Mouse (Mus musculus) embryo, embryonic 9.5 days (tissue): ENCODE measurements around the gene 1700018B08Rik.
A peak's percentile ranks its signal among the peaks of the same experiment; 100 is the strongest.

Experiments
- DNase-seq: peaks from one replicate; pipeline ENCODE4 v3.0.0-alpha.2; 2017; ENCODE audit errors: extremely low spot score

1700018B08Rik gene

DNA sequence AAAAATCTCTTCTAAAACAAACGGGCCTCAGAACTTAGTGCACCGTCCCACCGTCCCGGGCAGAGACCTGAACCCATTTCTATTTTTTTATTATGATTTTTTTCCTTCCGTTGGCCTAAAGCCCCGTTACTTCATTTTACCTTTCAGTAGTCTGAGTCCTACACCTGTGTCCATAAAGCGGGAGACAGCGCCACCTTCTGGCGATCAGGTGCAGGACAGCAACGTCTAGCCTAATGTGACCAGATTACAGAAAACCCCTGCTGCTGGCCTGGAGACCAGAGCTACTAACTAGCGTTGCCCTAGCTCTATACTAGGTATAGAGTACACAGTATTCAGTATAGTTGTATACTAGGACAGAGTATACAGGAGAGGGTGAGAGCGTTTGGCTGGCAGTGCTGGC is 30.7 kb downstream of the 1700018B08Rik start:
- DNase-seq, result peak; percentile 81

DNA sequence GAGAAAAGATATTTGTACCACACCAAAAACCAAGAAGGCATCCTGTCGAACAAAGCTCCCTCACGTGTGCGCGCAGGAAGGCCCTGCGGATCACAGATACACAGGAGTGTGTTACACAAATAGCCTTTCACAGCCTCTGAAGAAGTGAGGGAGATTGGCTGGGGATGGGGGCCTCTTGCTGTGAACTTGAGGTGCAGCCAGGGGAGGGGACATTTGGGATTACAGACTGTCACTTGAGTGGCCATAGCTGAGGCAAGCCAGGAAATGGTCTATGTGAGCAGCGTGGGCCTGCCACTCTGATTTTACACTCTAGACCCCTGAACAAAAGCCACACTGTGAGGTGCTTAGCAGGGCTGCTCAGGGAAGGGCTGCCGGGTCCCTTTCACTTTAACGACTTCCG is 32.4 kb downstream of the 1700018B08Rik start:
- DNase-seq, result no peak

DNA sequence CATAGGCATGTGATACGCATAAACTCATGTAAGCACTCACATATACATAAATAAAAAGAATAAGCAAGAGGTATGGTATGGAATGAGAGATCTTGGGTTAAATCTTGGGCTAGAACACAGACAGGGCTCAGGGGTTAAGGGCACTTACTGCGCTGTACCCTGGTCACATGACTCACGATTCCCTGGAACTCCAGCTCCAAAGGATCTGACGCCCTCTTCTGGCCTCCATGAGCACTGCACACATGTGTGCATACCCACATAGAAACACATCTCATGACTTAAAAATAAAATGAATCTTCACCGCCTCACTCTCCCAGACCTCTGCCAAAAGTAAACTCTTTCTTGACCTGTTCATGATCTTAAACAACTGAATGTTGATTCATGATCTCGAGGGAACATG is 46.5 kb downstream of the 1700018B08Rik start:
- no peak for DNase-seq

DNA sequence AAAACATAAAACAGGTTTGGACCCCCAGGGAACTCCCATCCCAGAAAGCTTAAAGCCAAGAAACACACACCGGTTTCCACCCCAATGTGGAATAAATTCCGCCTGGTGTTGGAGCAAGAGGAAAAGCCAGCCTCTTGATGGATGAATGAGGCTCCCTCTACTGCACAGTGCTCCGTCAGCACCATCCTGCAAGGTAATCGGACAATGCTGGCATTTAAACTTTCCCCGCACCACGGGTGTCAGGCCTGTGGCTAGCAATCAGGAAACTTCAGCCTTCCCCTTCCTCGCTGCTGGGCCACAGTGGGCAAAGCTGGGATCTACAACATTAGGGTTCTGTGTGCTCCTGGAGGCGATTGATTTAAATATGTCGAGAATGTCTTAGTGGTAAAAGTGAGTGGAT is 52.5 kb downstream of the 1700018B08Rik start:
- DNase-seq, result no peak

DNA sequence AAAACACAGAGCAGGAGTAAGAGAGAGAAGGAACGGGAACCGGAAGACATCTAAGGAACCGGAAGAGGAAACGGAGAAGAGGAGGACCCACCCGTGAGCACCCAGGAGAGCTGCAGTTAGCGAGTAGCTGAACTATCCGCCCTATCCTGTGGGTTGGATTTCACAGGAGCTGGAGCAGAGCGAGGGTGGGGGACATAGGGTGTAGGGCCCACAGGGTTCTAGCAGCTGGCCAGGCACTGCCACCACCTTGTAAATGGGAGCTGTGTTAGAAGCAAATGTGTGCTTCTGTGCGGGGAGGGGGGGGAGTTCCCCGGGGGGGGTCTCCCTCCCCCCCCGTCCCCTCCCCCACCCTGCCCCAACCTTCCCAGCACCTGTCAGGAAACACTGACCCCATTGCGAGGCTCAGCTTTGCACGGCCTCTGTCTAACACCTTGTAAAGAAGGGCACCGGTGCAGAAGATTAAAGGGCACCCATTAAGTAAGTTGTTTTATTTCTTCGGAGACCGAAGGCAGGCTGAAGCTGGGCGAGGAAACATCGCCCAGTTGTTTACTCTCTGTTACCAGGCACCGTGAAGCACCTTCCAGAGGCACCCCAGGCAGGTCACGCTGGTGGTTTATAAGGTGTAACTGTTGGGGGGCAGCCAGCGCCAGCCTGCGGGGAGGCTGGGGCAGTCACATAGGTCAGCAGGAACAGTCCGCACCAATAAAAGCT is 59.9 kb downstream of the 1700018B08Rik start:
- DNase-seq, result no peak
